Comparison of ENCODE assay signal across 19 mouse cellular contexts in genomic region chr5:41830100-41830499, GRCm38 (mm10). TPM values are rescaled to one million over a fixed set of nuclear protein-coding genes. Genes with fewer than 3 reads are reported as not detected.
DNase-seq lines count a peak whose midpoint lies in the region; ATAC-seq and TF ChIP-seq lines count a peak whose summit lies in the region.
"Had no signal": no experiment of that assay in that cellular context is flagged by ENCODE, and none has a peak within 500 bp of the region (broad histone marks: within the 10 kb centered on the region; RNA-seq: fewer than 3 reads in every experiment).

No protein-coding gene starts in this region.

- H3K4me3 ChIP-seq in kidney, postnatal 0 days (replicated peaks; ENCODE audit: low read depth, low read length), result no peak overlapping the region
- H3K4me3 ChIP-seq in kidney, embryonic 15.5 days (replicated peaks), result no peak overlapping the region
- H3K4me3 ChIP-seq: embryonic facial prominence, embryonic 10.5 days; embryonic facial prominence, embryonic 12.5 days; forebrain, embryonic 13.5 days; forebrain, embryonic 15.5 days had no signal

- H3K27me3 ChIP-seq in kidney, postnatal 0 days (ENCODE audit: insufficient read depth, low read length), result no peaks in the 10 kb centered on the region
- no peaks in the 10 kb centered on the region for H3K27me3 ChIP-seq in kidney, embryonic 15.5 days
- H3K27me3 ChIP-seq: embryonic facial prominence, embryonic 12.5 days; forebrain, embryonic 13.5 days; forebrain, embryonic 15.5 days had no signal

- H3K27ac ChIP-seq in kidney, postnatal 0 days, result no peak overlapping the region
- H3K27ac ChIP-seq in kidney, embryonic 15.5 days, result no peak overlapping the region
- H3K27ac ChIP-seq: embryonic facial prominence, embryonic 10.5 days; embryonic facial prominence, embryonic 12.5 days; forebrain, embryonic 13.5 days; forebrain, embryonic 15.5 days had no signal

- peaks cover 50% of the 10 kb centered on the region for H3K36me3 ChIP-seq in kidney, postnatal 0 days (ENCODE audit: insufficient read depth, low read length)
- H3K36me3 ChIP-seq in kidney, embryonic 15.5 days, result peaks cover 88% of the 10 kb centered on the region

- DNase-seq in kidney, adult 11 months, result peak; percentile 10
- DNase-seq in kidney, adult 9 months, result no peak
- no peak for DNase-seq in kidney, postnatal 0 days (ENCODE audit: low spot score)
- DNase-seq in kidney, postnatal 36 days, result peak; percentile 13 to 36
- no peak for DNase-seq in kidney, postnatal 4 days
- DNase-seq in heart, postnatal 14 days, result no peak
- DNase-seq: adrenal gland, adult 2 months; adrenal gland, postnatal 10 days; adrenal gland, postnatal 25 days; cerebellum, adult 11-12 months; cerebellum, adult 2 months; cerebellum, adult 9-10 months; cerebellum, postnatal 10 days; cerebellum, postnatal 25 days had no signal

- no peak overlapping the region for H3K9ac ChIP-seq in kidney, postnatal 0 days (ENCODE audit: low read depth, low read length)
- no peak overlapping the region for H3K9ac ChIP-seq in kidney, embryonic 15.5 days
- H3K9ac ChIP-seq: embryonic facial prominence, embryonic 12.5 days; forebrain, embryonic 13.5 days; forebrain, embryonic 15.5 days had no signal

- 89% methylated on average over 2 of the region's 2 CpGs for WGBS in kidney, postnatal 0 days
- WGBS in kidney, embryonic 15.5 days, result 93% methylated on average over 2 of the region's 2 CpGs

- H3K9me3 ChIP-seq in kidney, postnatal 0 days (replicated peaks; ENCODE audit: low read length), result no peaks in the 10 kb centered on the region
- no peaks in the 10 kb centered on the region for H3K9me3 ChIP-seq in kidney, embryonic 15.5 days (replicated peaks)
- H3K9me3 ChIP-seq: embryonic facial prominence, embryonic 10.5 days; embryonic facial prominence, embryonic 12.5 days; forebrain, embryonic 13.5 days; forebrain, embryonic 15.5 days had no signal

- H3K4me2 ChIP-seq in kidney, postnatal 0 days (ENCODE audit: low read length), result no peak overlapping the region
- no peak overlapping the region for H3K4me2 ChIP-seq in kidney, embryonic 15.5 days
- H3K4me2 ChIP-seq: embryonic facial prominence, embryonic 12.5 days; forebrain, embryonic 13.5 days; forebrain, embryonic 15.5 days had no signal

- no peaks in the 10 kb centered on the region for H3K4me1 ChIP-seq in kidney, postnatal 0 days (replicated peaks; ENCODE audit: insufficient read depth, low read length)
- H3K4me1 ChIP-seq in kidney, embryonic 15.5 days, result no peaks in the 10 kb centered on the region
- H3K4me1 ChIP-seq: embryonic facial prominence, embryonic 10.5 days; embryonic facial prominence, embryonic 12.5 days; forebrain, embryonic 13.5 days; forebrain, embryonic 15.5 days had no signal

- TF ChIP-seq CTCF in kidney, postnatal 0 days (IDR thresholded peaks at IDR 0.05; ENCODE audit: low read depth), result no peak

- intact Hi-C loops in heart, postnatal 14 days (cut with DNase I), result no loop called here

- peak; percentile 74 for ATAC-seq in kidney, postnatal 0 days (replicated peaks; ENCODE audit: low FRiP score, low read depth)
- no peak for ATAC-seq in kidney, embryonic 15.5 days (replicated peaks; ENCODE audit: low FRiP score)
- ATAC-seq: forebrain, embryonic 13.5 days; forebrain, embryonic 15.5 days had no signal

RNA-seq across cellular contexts. Expression of gene Bod1l, which starts 14.0 kb away (rescaled TPM):
- polyA plus RNA-seq in kidney, postnatal 0 days (2015; fragmentation: Nextera tagmentation; extraction: Ambion mirVana), result 21.1 and 22.6 TPM in 2 replicates
- polyA plus RNA-seq in kidney, embryonic 15.5 days (2015; fragmentation: Nextera tagmentation; extraction: Ambion mirVana), result 22.4 and 24.2 TPM in 2 replicates
- 10 to 100 TPM; 17.5 to 18.6 TPM for total RNA-seq in heart, postnatal 14 days (2021)

Comparison
In these comparisons a context has a peak if more than half of its experiments do, and no peak if none do; other contexts are left out.
1. DNase-seq: peak in kidney, adult 11 months (single experiment) and kidney, postnatal 36 days (2 of 2); none in kidney, adult 9 months (single experiment), kidney, postnatal 0 days (single experiment), kidney, postnatal 4 days (0 of 2) and heart, postnatal 14 days (0 of 2).